Mouse (Mus musculus): ENCODE data around the gene Tpst1. TPM values are rescaled to one million over a fixed set of nuclear protein-coding genes. Genes with fewer than 3 reads are reported as not detected.

Gene Tpst1
- polyA plus RNA-seq, 1 experiment, result 32.9 TPM

- DNase-seq (ENCODE audit: low read depth), result peak; percentile 22
- TF ChIP-seq POLR2A (IDR thresholded peaks at IDR 0.05; ENCODE audit: borderline replicate concordance, extremely low read depth, insufficient read depth, insufficient read length, poor library complexity, severe bottlenecking) (no peak), CTCF (IDR thresholded peaks at IDR 0.05; ENCODE audit: borderline replicate concordance, extremely low read depth, insufficient read depth, insufficient read length) (no peak)
These were observed 104.7 kb downstream of the Tpst1 start for GRCm38 (mm10) chr5:130177871-130178270.

GRCm38 (mm10) chr5:130180362-130180761, 107.2 kb downstream of the Tpst1 start:
- TF ChIP-seq CTCF (IDR thresholded peaks at IDR 0.05; ENCODE audit: borderline replicate concordance, extremely low read depth, insufficient read depth, insufficient read length) (peak; percentile 11; the same call in 1 of the 2 replicates), POLR2A (IDR thresholded peaks at IDR 0.05; ENCODE audit: borderline replicate concordance, extremely low read depth, insufficient read depth, insufficient read length, poor library complexity, severe bottlenecking) (no peak)
- DNase-seq (ENCODE audit: low read depth), result no peak

- no peak for DNase-seq (ENCODE audit: low read depth)
- no peak for TF ChIP-seq CTCF (IDR thresholded peaks at IDR 0.05; ENCODE audit: borderline replicate concordance, extremely low read depth, insufficient read depth, insufficient read length)
- no peak for TF ChIP-seq POLR2A (IDR thresholded peaks at IDR 0.05; ENCODE audit: borderline replicate concordance, extremely low read depth, insufficient read depth, insufficient read length, poor library complexity, severe bottlenecking)
These were observed 108.8 kb downstream of the Tpst1 start for GRCm38 (mm10) chr5:130181740-130182540.

- TF ChIP-seq CTCF (IDR thresholded peaks at IDR 0.05; ENCODE audit: borderline replicate concordance, extremely low read depth, insufficient read depth, insufficient read length), result no peak
- TF ChIP-seq POLR2A (IDR thresholded peaks at IDR 0.05; ENCODE audit: borderline replicate concordance, extremely low read depth, insufficient read depth, insufficient read length, poor library complexity, severe bottlenecking), result no peak
- no peak for DNase-seq (ENCODE audit: low read depth)
These were observed 109.4 kb downstream of the Tpst1 start for GRCm38 (mm10) chr5:130182541-130182821.

GRCm38 (mm10) chr5:130184193-130184856, 111.2 kb downstream of the Tpst1 start:
- TF ChIP-seq CTCF (IDR thresholded peaks at IDR 0.05; ENCODE audit: borderline replicate concordance, extremely low read depth, insufficient read depth, insufficient read length) (no peak), POLR2A (IDR thresholded peaks at IDR 0.05; ENCODE audit: borderline replicate concordance, extremely low read depth, insufficient read depth, insufficient read length, poor library complexity, severe bottlenecking) (no peak)
- no peak for DNase-seq (ENCODE audit: low read depth)

- no peak for DNase-seq (ENCODE audit: low read depth)
- no peak for TF ChIP-seq CTCF (IDR thresholded peaks at IDR 0.05; ENCODE audit: borderline replicate concordance, extremely low read depth, insufficient read depth, insufficient read length)
- TF ChIP-seq POLR2A (IDR thresholded peaks at IDR 0.05; ENCODE audit: borderline replicate concordance, extremely low read depth, insufficient read depth, insufficient read length, poor library complexity, severe bottlenecking), result no peak
These were observed 112.2 kb downstream of the Tpst1 start for GRCm38 (mm10) chr5:130185312-130185711.

Other genes with a start within 250 kb of the Tpst1 start
- gene Sumf2, start 226.3 kb upstream of the Tpst1 start, polyA plus RNA-seq (2012; rRNA removed), result 26.6 and 26.9 TPM in 2 replicates
- 761 and 1,401 TPM in 2 replicates for gene Chchd2, start 185.9 kb upstream of the Tpst1 start, polyA plus RNA-seq (2012; rRNA removed)
- gene Zbed5, start 177.6 kb upstream of the Tpst1 start, polyA plus RNA-seq (2012; rRNA removed), result 13.9 and 14.8 TPM in 2 replicates
- gene Phkg1, start 174.8 kb upstream of the Tpst1 start, polyA plus RNA-seq (2012; rRNA removed), result 0.14 and 0.24 TPM in 2 replicates
- 4.5 and 9.0 TPM in 2 replicates for gene Nupr1l, start 164.8 kb upstream of the Tpst1 start, polyA plus RNA-seq (2012; rRNA removed)
- 40.5 and 51.2 TPM in 2 replicates for gene Vkorc1l1, start 131.4 kb upstream of the Tpst1 start, polyA plus RNA-seq (2012; rRNA removed)
- gene Gusb, start 70.3 kb upstream of the Tpst1 start, polyA plus RNA-seq (2012; rRNA removed), result 16.3 and 22.5 TPM in 2 replicates
- gene Asl, start 44.1 kb upstream of the Tpst1 start, polyA plus RNA-seq (2012; rRNA removed), result 27.9 and 30.7 TPM in 2 replicates
- gene Crcp, start 44.0 kb upstream of the Tpst1 start, polyA plus RNA-seq (2012; rRNA removed), result 37.6 and 51.0 TPM in 2 replicates
- 11.7 and 12.4 TPM in 2 replicates for gene Kctd7, start 71.5 kb downstream of the Tpst1 start, polyA plus RNA-seq (2012; rRNA removed)
- 32.2 and 34.5 TPM in 2 replicates for gene Rabgef1, start 98.5 kb downstream of the Tpst1 start, polyA plus RNA-seq (2012; rRNA removed)
- 24.6 and 30.4 TPM in 2 replicates for gene Tmem248, start 143.8 kb downstream of the Tpst1 start, polyA plus RNA-seq (2012; rRNA removed)
- gene Sbds, start 182.2 kb downstream of the Tpst1 start, polyA plus RNA-seq (2012; rRNA removed), result 37.9 and 41.3 TPM in 2 replicates
- 15.8 and 18.8 TPM in 2 replicates for gene Tyw1, start 182.3 kb downstream of the Tpst1 start, polyA plus RNA-seq (2012; rRNA removed)